Comparison of ENCODE assay signal across 9 mouse cellular contexts in genomic region chr15:89547824-89548601, GRCm38 (mm10). TPM values are rescaled to one million over a fixed set of nuclear protein-coding genes. Genes with fewer than 3 reads are reported as not detected.
DNase-seq lines count a peak whose midpoint lies in the region; ATAC-seq and TF ChIP-seq lines count a peak whose summit lies in the region.
"Had no signal": no experiment of that assay in that cellular context is flagged by ENCODE, and none has a peak within 500 bp of the region (broad histone marks: within the 10 kb centered on the region; RNA-seq: fewer than 3 reads in every experiment).

No protein-coding gene starts in this region.

- H3K4me2 ChIP-seq in intestine, embryonic 16.5 days (ENCODE audit: low read depth, low read length): peak overlapping the region; percentile 54
- peak overlapping the region; percentile 34 for H3K4me2 ChIP-seq in neural tube, embryonic 14.5 days (ENCODE audit: low read depth, low read length)

- H3K27me3 ChIP-seq in testis, adult 2 months (ENCODE audit: control insufficient read depth, insufficient read depth, low read length): no peaks in the 10 kb centered on the region
- peaks cover 17% of the 10 kb centered on the region; the same call in 1 of the 2 replicates for H3K27me3 ChIP-seq in intestine, embryonic 16.5 days (replicated peaks; ENCODE audit: control insufficient read depth, insufficient read depth, low read length)
- H3K27me3 ChIP-seq in neural tube, embryonic 14.5 days (ENCODE audit: control insufficient read depth, insufficient read depth, low read length): no peaks in the 10 kb centered on the region

- 24% methylated on average over 58 of the region's 58 CpGs for WGBS in intestine, embryonic 16.5 days
- 13% methylated on average over 58 of the region's 58 CpGs for WGBS in neural tube, embryonic 14.5 days

- peaks cover 5% of the 10 kb centered on the region; the same call in 1 of the 2 replicates for H3K4me1 ChIP-seq in testis, adult 2 months (ENCODE audit: control insufficient read depth, insufficient read depth, low read length)
- H3K4me1 ChIP-seq in intestine, embryonic 16.5 days (ENCODE audit: control insufficient read depth, insufficient read depth, low read length): no peaks in the 10 kb centered on the region
- H3K4me1 ChIP-seq in neural tube, embryonic 14.5 days (ENCODE audit: control insufficient read depth, insufficient read depth, low read length): peaks cover 13% of the 10 kb centered on the region; the same call in 1 of the 2 replicates

- peak; percentile 58 for ATAC-seq in intestine, embryonic 16.5 days
- ATAC-seq in neural tube, embryonic 14.5 days (ENCODE audit: low read depth): peak; percentile 72

- H3K9ac ChIP-seq in intestine, embryonic 16.5 days (ENCODE audit: low read depth, low read length): peak overlapping the region; percentile 40
- peak overlapping the region; percentile 18; the same call in 1 of the 2 replicates for H3K9ac ChIP-seq in neural tube, embryonic 14.5 days (replicated peaks; ENCODE audit: low read depth, low read length)

- no peak for TF ChIP-seq CTCF in testis, adult 2 months (IDR thresholded peaks at IDR 0.05; ENCODE audit: control insufficient read depth, insufficient read depth, insufficient replicate concordance, low read depth, low read length)

- no peaks in the 10 kb centered on the region for H3K9me3 ChIP-seq in intestine, embryonic 16.5 days (ENCODE audit: control insufficient read depth, low read length)
- H3K9me3 ChIP-seq in neural tube, embryonic 14.5 days (ENCODE audit: control insufficient read depth, low read length): no peaks in the 10 kb centered on the region

- H3K4me3 ChIP-seq in testis, adult 2 months (ENCODE audit: control insufficient read depth, low read depth, low read length): peak overlapping the region; percentile 53
- peak overlapping the region; percentile 34 for H3K4me3 ChIP-seq in intestine, embryonic 16.5 days (ENCODE audit: low read length)
- H3K4me3 ChIP-seq in neural tube, embryonic 14.5 days (ENCODE audit: low read depth, low read length): peak overlapping the region; percentile 22

- H3K36me3 ChIP-seq in testis, adult 2 months (ENCODE audit: control insufficient read depth, insufficient read depth, low read length): no peaks in the 10 kb centered on the region
- H3K36me3 ChIP-seq in intestine, embryonic 16.5 days (ENCODE audit: control insufficient read depth, insufficient read depth, low read length): no peaks in the 10 kb centered on the region
- H3K36me3 ChIP-seq in neural tube, embryonic 14.5 days (ENCODE audit: control insufficient read depth, insufficient read depth, low read length): peaks cover 19% of the 10 kb centered on the region

- H3K27ac ChIP-seq in testis, adult 2 months (ENCODE audit: control insufficient read depth, insufficient read depth, low read depth, low read length): no peak overlapping the region
- H3K27ac ChIP-seq in intestine, embryonic 16.5 days (ENCODE audit: low read length): no peak overlapping the region
- no peak overlapping the region for H3K27ac ChIP-seq in neural tube, embryonic 14.5 days (ENCODE audit: low read depth, low read length)

- DNase-seq in adrenal gland, postnatal 14 days: peak; percentile 37
- no peak for DNase-seq in adrenal gland, adult 18-20 months (ENCODE audit: low spot score in 2 of 2)
- DNase-seq in testis, postnatal 10 days (ENCODE audit: low spot score): no peak
- DNase-seq in thymus, postnatal 25 days: no peak
- no peak for DNase-seq in gastrocnemius, postnatal 25 days

- TF ChIP-seq POLR2A in testis, adult 2 months (IDR thresholded peaks at IDR 0.05; ENCODE audit: control insufficient read depth, low read depth, low read length): no peak

RNA-seq across cellular contexts. Expression of gene Acr, which starts 20.1 kb away (rescaled TPM):
- total RNA-seq in adrenal gland, postnatal 14 days (2021): 0.48 and 0.75 TPM in 2 replicates
- total RNA-seq in adrenal gland, adult 18-20 months (2021): not detected
- polyA plus RNA-seq in testis, adult 2 months (2012; rRNA removed): 522 and 549 TPM in 2 replicates
- 0.11 and 0.13 TPM in 2 replicates for polyA plus RNA-seq in intestine, embryonic 16.5 days (2015; fragmentation: Nextera tagmentation; extraction: Ambion mirVana)
- polyA plus RNA-seq in neural tube, embryonic 14.5 days (2014; fragmentation: Nextera tagmentation; extraction: Ambion mirVana): 2.0 and 2.6 TPM in 2 replicates
- under 1 TPM; 0.27 to 0.36 TPM for total RNA-seq in gastrocnemius, postnatal 25 days (2021)
- total RNA-seq: common myeloid progenitor, adult 5-6 weeks had no signal

RNA-seq across cellular contexts. Expression of gene Rabl2, which starts 43.7 kb away (rescaled TPM):
- total RNA-seq in adrenal gland, postnatal 14 days (2021): 9.1 and 12.2 TPM in 2 replicates
- total RNA-seq in adrenal gland, adult 18-20 months (2021): 1 to 10 TPM; 9.2 to 9.9 TPM
- 91.2 and 108 TPM in 2 replicates for polyA plus RNA-seq in testis, adult 2 months (2012; rRNA removed)
- polyA plus RNA-seq in intestine, embryonic 16.5 days (2015; fragmentation: Nextera tagmentation; extraction: Ambion mirVana): 23.4 and 24.1 TPM in 2 replicates
- 80.3 and 99.6 TPM in 2 replicates for polyA plus RNA-seq in neural tube, embryonic 14.5 days (2014; fragmentation: Nextera tagmentation; extraction: Ambion mirVana)
- total RNA-seq in gastrocnemius, postnatal 25 days (2021): 1 to 10 TPM; 1.8 to 1.9 TPM

RNA-seq across cellular contexts. Expression of gene Shank3, which starts 48.6 kb away (rescaled TPM):
- total RNA-seq in adrenal gland, postnatal 14 days (2021): 57.8 and 71.6 TPM in 2 replicates
- 10 to 100 TPM; 28.8 to 32.5 TPM for total RNA-seq in adrenal gland, adult 18-20 months (2021)
- 1.1 and 1.8 TPM in 2 replicates for polyA plus RNA-seq in testis, adult 2 months (2012; rRNA removed)
- 0.70 and 0.80 TPM in 2 replicates for polyA plus RNA-seq in intestine, embryonic 16.5 days (2015; fragmentation: Nextera tagmentation; extraction: Ambion mirVana)
- 7.4 and 10.1 TPM in 2 replicates for polyA plus RNA-seq in neural tube, embryonic 14.5 days (2014; fragmentation: Nextera tagmentation; extraction: Ambion mirVana)
- total RNA-seq in gastrocnemius, postnatal 25 days (2021): 10 to 100 TPM; 12.8 to 17.5 TPM
